ENCODE assay signal across 8 mouse cellular contexts in the genomic region with DNA sequence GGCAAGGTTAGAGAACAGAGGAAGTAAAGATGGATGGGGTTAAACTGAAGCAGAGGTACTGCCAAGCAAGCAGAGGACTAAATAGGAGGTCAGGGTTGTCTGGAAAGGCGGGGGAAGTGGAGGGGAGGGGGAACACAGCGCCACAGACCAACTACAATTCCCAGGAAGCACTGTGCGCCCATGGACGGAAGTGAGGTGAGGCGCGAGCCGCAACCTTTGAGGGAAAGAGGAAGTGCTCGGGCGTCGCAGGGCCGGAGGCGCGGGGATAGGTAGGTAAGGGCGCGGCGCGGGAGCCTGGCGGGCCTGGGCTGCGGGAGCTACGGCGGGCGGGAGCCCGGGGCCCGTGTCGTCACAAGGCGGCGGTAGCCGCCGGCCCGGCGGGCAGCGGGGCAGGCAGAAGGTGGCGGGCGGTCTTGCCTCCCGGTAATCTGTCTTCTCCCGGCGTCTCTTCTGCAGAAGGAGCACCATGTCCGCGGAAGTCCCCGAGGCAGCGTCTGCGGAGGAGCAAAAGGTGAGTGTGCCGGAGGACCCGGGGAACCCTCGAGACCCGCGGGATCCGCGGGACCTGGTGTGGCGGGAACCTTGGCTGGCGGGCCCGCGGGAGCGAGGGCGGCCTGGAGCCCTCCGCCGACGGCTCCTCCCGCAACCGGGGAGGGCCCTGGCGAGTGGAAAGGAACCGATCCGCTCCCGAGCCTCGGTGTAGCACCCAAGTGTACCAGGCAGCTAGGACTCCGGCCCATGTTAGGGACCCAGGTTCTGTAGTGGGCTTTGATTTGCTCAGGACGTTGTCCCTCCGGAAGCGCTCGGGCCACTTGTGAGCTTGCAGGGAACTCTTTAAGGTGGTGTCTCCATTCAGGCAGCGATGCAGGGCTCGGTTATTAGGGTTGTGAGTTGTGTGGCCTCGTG. TPM values are rescaled to one million over a fixed set of nuclear protein-coding genes. Genes with fewer than 3 reads are reported as not detected.
DNase-seq lines count a peak whose midpoint lies in the region; ATAC-seq and TF ChIP-seq lines count a peak whose summit lies in the region.

Gene Arpp19 (plus strand): TSS at position 164 of the 906 bp plus-strand sequence.

- DNase-seq in ES-E14 (ENCODE audit: low read depth, low spot score) = peak; percentile 84
- DNase-seq in cerebellum, adult 11-12 months = peak; percentile 87
- DNase-seq in heart, postnatal 36 days = peak; percentile 77
- DNase-seq in layer of hippocampus, adult 2 months (ENCODE audit: low spot score in 2 of 2) = peak; percentile 85 to 89
- DNase-seq in lung, embryonic 14.5 days = peak; percentile 91
- DNase-seq in thymus, adult 2 months = peak; percentile 81

- H3K4me2 ChIP-seq in forebrain, embryonic 16.5 days (ENCODE audit: low read length) = peak within 1 kb of the TSS; percentile 75
- peak within 1 kb of the TSS; percentile 76 for H3K4me2 ChIP-seq in lung, embryonic 14.5 days

- no peaks in the 10 kb centered on the region for H3K27me3 ChIP-seq in forebrain, embryonic 16.5 days (replicated peaks; ENCODE audit: control insufficient read depth, insufficient read depth, low read length)
- no peaks in the 10 kb centered on the region for H3K27me3 ChIP-seq in lung, embryonic 14.5 days (ENCODE audit: insufficient read depth, low read length)
- no peaks in the 10 kb centered on the region for H3K27me3 ChIP-seq in thymus, adult 2 months (ENCODE audit: control insufficient read depth, insufficient read depth, low read length)

- TF ChIP-seq POLR2A in olfactory bulb, adult 2 months (IDR thresholded peaks at IDR 0.05; ENCODE audit: insufficient read depth, low read depth, low read length) = peak; percentile 78
- peak; percentile 93 for TF ChIP-seq POLR2A in thymus, adult 2 months (IDR thresholded peaks at IDR 0.05; ENCODE audit: control insufficient read depth, extremely low read depth, insufficient read depth, low read length, poor library complexity)

- intact Hi-C loops in heart, postnatal 36 days (cut with DNase I) = loop anchor here (2.0 kb wide), 2 partner anchors 67 to 85 kb away; partner anchors contain the start of gene Fam214a

- H3K36me3 ChIP-seq in ES-E14 (ENCODE audit: control insufficient read depth, insufficient read depth, low read length, poor library complexity, severe bottlenecking) = peaks cover 2% of the 10 kb centered on the region; the same call in 1 of the 2 replicates
- no peaks in the 10 kb centered on the region for H3K36me3 ChIP-seq in forebrain, embryonic 16.5 days (ENCODE audit: control insufficient read depth, insufficient read depth)
- no peaks in the 10 kb centered on the region for H3K36me3 ChIP-seq in lung, embryonic 14.5 days (ENCODE audit: insufficient read depth)
- no peaks in the 10 kb centered on the region for H3K36me3 ChIP-seq in thymus, adult 2 months (ENCODE audit: control insufficient read depth, insufficient read depth, low read length)

- WGBS in forebrain, embryonic 16.5 days = under 1% methylated on average over 69 of the region's 73 CpGs
- WGBS in lung, embryonic 14.5 days = under 1% methylated on average over 72 of the region's 73 CpGs
- under 1% methylated on average over 73 of the region's 73 CpGs for WGBS in olfactory bulb, adult 2 months
- under 1% methylated on average over 71 of the region's 73 CpGs for WGBS in thymus, adult 2 months

- peak; percentile 20 for TF ChIP-seq CTCF in layer of hippocampus, adult 2 months (conservative IDR thresholded peaks at IDR 0.05)
- TF ChIP-seq CTCF in lung, embryonic 14.5 days (IDR thresholded peaks at IDR 0.05; ENCODE audit: low read depth) = no peak
- no peak for TF ChIP-seq CTCF in olfactory bulb, adult 2 months (IDR thresholded peaks at IDR 0.05; ENCODE audit: insufficient read depth, low read depth, low read length)
- TF ChIP-seq CTCF in thymus, adult 2 months (IDR thresholded peaks at IDR 0.05; ENCODE audit: borderline replicate concordance, control insufficient read depth, extremely low read depth, insufficient read depth, low read length, poor library complexity) = 0 out of 2 replicates have a peak, but pooled peaks have one; percentile 36

- H3K9ac ChIP-seq in ES-E14 (ENCODE audit: insufficient read depth, low read depth, low read length, poor library complexity, severe bottlenecking) = peak within 1 kb of the TSS; percentile 99
- peak within 1 kb of the TSS; percentile 93 for H3K9ac ChIP-seq in forebrain, embryonic 16.5 days (replicated peaks; ENCODE audit: low read depth, low read length)
- H3K9ac ChIP-seq in lung, embryonic 14.5 days = peak within 1 kb of the TSS; percentile 95

- peaks cover 0 to 4% of the 10 kb centered on the region in 2 experiments; a peak in 2 of 4 replicates for H3K4me1 ChIP-seq in ES-E14 (ENCODE audit: control insufficient read depth in 2 of 2, insufficient read depth in 2 of 2, low read length in 2 of 2, poor library complexity in 1 of 2)
- peaks cover 19% of the 10 kb centered on the region for H3K4me1 ChIP-seq in forebrain, embryonic 16.5 days (replicated peaks; ENCODE audit: control insufficient read depth, insufficient read depth, low read length)
- no peaks in the 10 kb centered on the region for H3K4me1 ChIP-seq in lung, embryonic 14.5 days (ENCODE audit: insufficient read depth)
- no peaks in the 10 kb centered on the region; the same call in 1 of the 2 replicates for H3K4me1 ChIP-seq in olfactory bulb, adult 2 months (ENCODE audit: control insufficient read depth, insufficient read depth, low read length)
- peaks cover 4% of the 10 kb centered on the region for H3K4me1 ChIP-seq in thymus, adult 2 months (replicated peaks; ENCODE audit: control insufficient read depth, insufficient read depth, low read length)

- in situ Hi-C loops in ES-E14 (cut with MboI; ENCODE audit: low sequenced_read_pairs in 2 of 2, unreplicated experiment in 2 of 2) = no loop called here

- H3K4me3 ChIP-seq in ES-E14 (ENCODE audit: insufficient read depth in 1 of 2, low read depth in 1 of 2, low read length in 2 of 2, poor library complexity in 1 of 2, severe bottlenecking in 1 of 2) = peak within 1 kb of the TSS; percentile 99
- peak within 1 kb of the TSS; percentile 71 for H3K4me3 ChIP-seq in forebrain, embryonic 16.5 days (replicated peaks; ENCODE audit: low read length)
- peak within 1 kb of the TSS; percentile 89 for H3K4me3 ChIP-seq in layer of hippocampus, adult 2 months
- peak within 1 kb of the TSS; percentile 94 for H3K4me3 ChIP-seq in lung, embryonic 14.5 days (ENCODE audit: low read depth, low read length)
- peak within 1 kb of the TSS; percentile 87 for H3K4me3 ChIP-seq in olfactory bulb, adult 2 months (ENCODE audit: insufficient read depth, low read depth, low read length)
- H3K4me3 ChIP-seq in thymus, adult 2 months (ENCODE audit: control insufficient read depth, insufficient read depth, low read length) = peak within 1 kb of the TSS; percentile 66

- peak within 1 kb of the TSS; percentile 76 for H3K27ac ChIP-seq in ES-E14 (ENCODE audit: insufficient read depth, low read depth, low read length, poor library complexity, severe bottlenecking)
- H3K27ac ChIP-seq in forebrain, embryonic 16.5 days (ENCODE audit: low read length) = peak within 1 kb of the TSS; percentile 73
- peak within 1 kb of the TSS; percentile 88 for H3K27ac ChIP-seq in layer of hippocampus, adult 2 months
- H3K27ac ChIP-seq in lung, embryonic 14.5 days (ENCODE audit: low read depth) = peak within 1 kb of the TSS; percentile 69; the same call in 1 of the 2 replicates
- H3K27ac ChIP-seq in olfactory bulb, adult 2 months (ENCODE audit: insufficient read depth, low read depth, low read length) = no peak within 1 kb of the TSS
- no peak within 1 kb of the TSS for H3K27ac ChIP-seq in thymus, adult 2 months (ENCODE audit: control insufficient read depth, insufficient read depth, low read length)

- peak; percentile 98 for ATAC-seq in forebrain, embryonic 16.5 days
- peak; percentile 97 for ATAC-seq in lung, embryonic 14.5 days (ENCODE audit: insufficient read depth)

- no peaks in the 10 kb centered on the region for H3K9me3 ChIP-seq in ES-E14 (ENCODE audit: control insufficient read depth, insufficient read depth, low read depth, low read length)
- no peaks in the 10 kb centered on the region for H3K9me3 ChIP-seq in forebrain, embryonic 16.5 days (ENCODE audit: control insufficient read depth, low read length)
- no peaks in the 10 kb centered on the region for H3K9me3 ChIP-seq in lung, embryonic 14.5 days (ENCODE audit: low read depth, low read length)

TF ChIP-seq in ES-E14, 5 proteins besides CTCF, POLR2A, EP300 and RAD21:
- TF ChIP-seq CHD2 (IDR thresholded peaks at IDR 0.05; ENCODE audit: low read depth, low read length) (no peak), HCFC1 (IDR thresholded peaks at IDR 0.05; ENCODE audit: borderline replicate concordance, insufficient read depth, low read length) (peak; percentile 91), MAFK (IDR thresholded peaks at IDR 0.05; ENCODE audit: insufficient read depth, low read depth, low read length) (no peak)

RNA-seq across cellular contexts. Expression of gene Arpp19, which starts in this region (rescaled TPM):
- 116 and 192 TPM in 2 replicates for total RNA-seq in ES-E14 (2012; rRNA removed)
- 233 and 249 TPM in 2 replicates for polyA plus RNA-seq in forebrain, embryonic 16.5 days (2015; fragmentation: Nextera tagmentation; extraction: Ambion mirVana)
- 100 to 1,000 TPM; 169 to 182 TPM for total RNA-seq in heart, postnatal 36 days (2021)
- 100 to 1,000 TPM; 163 to 170 TPM for total RNA-seq in layer of hippocampus, adult 2 months (2021)
- 289 and 306 TPM in 2 replicates for polyA plus RNA-seq in lung, embryonic 14.5 days (2014; fragmentation: Nextera tagmentation; extraction: Ambion mirVana)
- polyA plus RNA-seq in olfactory bulb, adult 2 months (2012; ENCODE audit: insufficient read depth, insufficient read length, low replicate concordance, missing spikeins) = not detected in 2 replicates
- polyA plus RNA-seq in thymus, adult 2 months (2012; rRNA removed) = 14.5 and 16.1 TPM in 2 replicates

Comparison
In these comparisons a context has a peak if more than half of its experiments do, and no peak if none do; other contexts are left out.
1. H3K27ac ChIP-seq: peak in ES-E14 (single experiment), forebrain, embryonic 16.5 days (single experiment), layer of hippocampus, adult 2 months (single experiment) and lung, embryonic 14.5 days (single experiment); none in olfactory bulb, adult 2 months (single experiment) and thymus, adult 2 months (single experiment).
2. CTCF ChIP-seq: peak in layer of hippocampus, adult 2 months (single experiment) and thymus, adult 2 months (single experiment); none in lung, embryonic 14.5 days (single experiment) and olfactory bulb, adult 2 months (single experiment).
3. Peak in every context shown above with its lines, with median percentiles within 50 percentile points of each other: DNase-seq, H3K4me3 ChIP-seq and H3K9ac ChIP-seq.